Mouse (Mus musculus) embryo, embryonic 11 days (tissue): ENCODE results near the gene Ccnk.
A peak's percentile ranks its signal among the peaks of the same experiment; 100 is the strongest.

ENCODE experiments used
- DNase-seq: peaks from one replicate; pipeline ENCODE4 v3.0.0-alpha.2; 2015

Ccnk gene

DNA sequence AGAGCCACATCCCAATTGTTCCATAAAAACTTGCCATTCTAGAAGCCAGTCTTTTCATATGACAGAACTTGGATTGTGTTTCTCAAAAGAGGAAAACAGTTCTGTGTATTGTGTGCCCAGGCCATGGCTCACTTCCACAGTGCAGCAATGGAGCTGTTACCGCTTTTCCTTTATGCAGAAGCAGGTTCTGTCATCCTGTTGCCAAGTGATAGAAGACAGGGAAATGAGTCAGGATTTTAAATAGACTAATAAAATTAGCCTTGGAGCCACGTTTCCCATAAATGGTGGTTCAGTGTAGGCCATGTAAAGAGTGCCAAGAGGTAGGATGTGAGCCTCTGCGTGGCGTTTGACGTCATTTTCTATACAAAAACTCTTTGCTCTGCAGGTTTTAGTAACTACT, 14.5 kb downstream of the Ccnk start:
- DNase-seq = no peak

DNA sequence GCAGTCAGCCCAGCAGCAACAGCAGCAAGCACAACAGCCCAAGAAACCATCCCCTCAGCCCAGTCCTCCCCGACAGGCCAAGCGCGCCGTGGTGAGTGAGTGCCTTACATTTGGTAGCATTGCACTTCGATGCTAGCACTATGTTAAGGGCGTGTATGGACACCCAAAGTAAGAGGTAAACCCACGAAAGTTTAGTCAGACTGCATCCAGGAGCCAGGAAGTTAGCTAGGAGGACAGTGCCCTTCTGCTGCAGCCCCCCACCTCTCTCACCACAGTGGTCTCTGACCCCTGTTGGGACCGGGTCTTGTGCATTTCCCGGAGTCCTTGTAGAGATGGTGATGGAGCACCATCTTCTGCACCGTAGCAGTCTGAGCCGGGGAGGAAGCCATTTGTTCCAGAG, 16.4 kb downstream of the Ccnk start:
- no peak for DNase-seq

- no peak for DNase-seq
Measured at GRCm38 (mm10) chr12:108198447-108198846, 19.1 kb downstream of the Ccnk start.

- no peak for DNase-seq
Measured at GRCm38 (mm10) chr12:108200094-108200493, 20.7 kb downstream of the Ccnk start.

DNA sequence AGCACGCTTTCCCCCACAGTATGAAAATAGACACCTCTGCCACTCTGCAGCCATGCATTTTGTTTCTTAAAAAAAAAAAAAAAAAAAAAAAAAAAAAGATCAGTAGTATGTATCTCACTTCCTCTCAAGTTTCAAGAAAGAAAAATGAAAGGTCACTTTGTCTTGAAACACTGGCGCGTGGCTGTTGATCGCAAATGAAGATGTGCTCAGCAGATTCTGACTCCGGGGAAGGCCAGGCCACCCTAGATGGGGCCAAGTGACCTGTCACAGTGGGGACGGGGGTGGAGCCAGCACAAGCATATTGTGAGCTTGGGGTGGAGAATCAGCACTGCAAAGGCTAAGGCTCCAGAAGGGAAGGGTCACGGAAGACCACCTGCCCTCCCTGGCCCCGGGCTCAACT, 24.5 kb downstream of the Ccnk start:
- DNase-seq = no peak

DNA sequence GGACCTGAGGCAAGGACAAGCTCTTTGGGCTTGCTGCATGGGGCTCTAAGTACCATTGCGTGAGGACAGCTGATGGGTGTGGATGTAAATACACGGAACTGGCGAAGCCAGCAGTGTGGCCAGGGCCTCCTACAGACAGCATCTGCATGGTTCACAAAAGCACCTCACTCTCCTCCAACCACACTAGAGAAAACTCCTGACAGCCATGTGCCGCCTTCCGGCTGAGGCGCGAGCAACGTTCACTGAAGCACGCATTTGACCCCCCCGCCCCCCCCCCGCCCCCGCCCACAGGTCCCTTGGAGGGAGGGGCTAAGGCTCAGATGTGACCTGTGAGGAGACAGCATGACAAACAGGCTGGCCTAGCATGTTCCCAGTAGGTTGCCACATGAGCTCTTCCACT, 25.6 kb downstream of the Ccnk start:
- DNase-seq = no peak

DNA sequence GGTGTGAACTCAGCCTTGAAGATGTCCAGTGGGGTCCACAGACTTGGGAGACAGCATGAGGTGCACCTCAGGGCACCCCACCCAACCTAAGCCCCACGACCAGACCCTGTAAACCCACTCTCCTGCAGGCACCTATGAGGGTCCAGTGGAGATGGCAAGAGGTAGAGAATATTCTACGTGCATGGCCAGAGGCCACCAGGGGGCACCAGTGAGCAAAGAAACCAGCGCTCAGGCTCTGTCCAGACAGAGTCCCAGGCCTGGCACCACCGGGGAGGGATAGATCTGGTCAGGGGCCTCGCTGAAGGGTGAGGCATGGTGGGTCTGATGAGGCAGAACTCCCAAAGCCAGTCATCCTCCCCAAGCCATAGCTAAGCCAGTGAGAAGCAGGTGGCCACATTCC, 27.3 kb downstream of the Ccnk start:
- DNase-seq = peak; percentile 84

DNA sequence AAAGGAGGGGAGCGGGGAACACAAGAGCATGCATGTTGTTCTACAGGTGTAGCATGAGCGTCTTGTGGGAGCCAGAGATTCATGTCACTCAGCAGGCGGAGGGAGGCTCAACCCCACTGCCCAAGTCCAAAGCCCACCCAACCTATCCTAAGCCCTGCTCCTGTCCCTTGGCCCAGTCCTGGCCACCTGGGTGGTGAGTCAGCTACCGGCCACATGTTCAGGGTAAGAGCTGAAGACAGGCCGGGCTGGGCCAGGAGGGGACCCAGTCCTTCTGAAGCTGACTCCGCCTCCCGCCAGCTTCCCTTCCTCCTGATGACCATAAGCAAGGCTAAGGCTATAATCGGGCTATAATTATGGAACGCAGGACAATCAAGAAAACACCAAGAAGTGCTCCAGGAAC, 28.8 kb downstream of the Ccnk start:
- no peak for DNase-seq

- DNase-seq = peak; percentile 81
Measured at GRCm38 (mm10) chr12:108208726-108209438, 29.5 kb downstream of the Ccnk start.

DNA sequence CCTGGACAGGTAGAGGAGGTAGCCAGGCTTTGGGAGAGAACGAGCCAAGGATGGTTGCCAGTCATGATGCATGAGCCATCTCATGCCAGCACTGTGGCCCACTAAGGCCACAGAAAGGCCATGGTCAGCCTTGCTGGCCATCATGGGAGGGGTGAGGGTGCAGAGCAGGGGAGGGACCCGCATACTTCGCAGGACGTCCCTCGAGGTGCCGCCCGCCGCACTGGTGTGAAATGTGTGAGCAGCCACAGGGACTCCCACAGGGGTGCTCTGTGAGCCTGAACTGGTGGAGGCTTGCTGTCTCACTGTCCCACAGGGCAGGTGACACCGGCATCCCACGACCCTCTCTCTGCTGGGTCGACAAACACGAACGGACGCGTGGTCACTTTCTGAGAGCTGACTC, 31.2 kb downstream of the Ccnk start:
- DNase-seq = no peak

- DNase-seq = no peak
Measured at GRCm38 (mm10) chr12:108212071-108212470, 32.7 kb downstream of the Ccnk start.

- no peak for DNase-seq
Measured at GRCm38 (mm10) chr12:108212476-108212875, 33.1 kb downstream of the Ccnk start.

GRCm38 (mm10) chr12:108213090-108214041, 34.0 kb downstream of the Ccnk start:
- peak; percentile 45 for DNase-seq

- no peak for DNase-seq
Measured at GRCm38 (mm10) chr12:108215090-108215489, 35.7 kb downstream of the Ccnk start.

- DNase-seq = no peak
Measured at GRCm38 (mm10) chr12:108216611-108217370, 37.4 kb downstream of the Ccnk start.

DNA sequence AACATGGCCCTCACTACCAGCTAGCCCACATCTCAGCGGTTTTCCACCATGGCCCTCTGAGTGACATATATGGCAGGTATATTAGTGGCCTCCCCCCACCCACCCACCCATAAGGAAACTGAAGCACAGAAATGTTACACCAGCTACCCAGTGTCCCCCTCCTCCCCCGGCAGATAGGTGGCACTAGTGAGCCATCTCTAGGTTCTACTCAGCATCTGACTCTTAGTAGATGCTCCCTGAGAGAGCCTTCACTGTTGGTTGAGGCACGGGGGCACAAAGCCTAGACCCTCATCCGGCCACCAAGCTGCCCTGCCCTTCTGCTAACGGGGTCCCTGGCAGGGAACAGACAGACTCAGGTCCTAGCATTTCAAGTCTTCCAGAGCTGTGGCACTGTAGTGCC, 38.2 kb downstream of the Ccnk start:
- peak; percentile 54 for DNase-seq

DNA sequence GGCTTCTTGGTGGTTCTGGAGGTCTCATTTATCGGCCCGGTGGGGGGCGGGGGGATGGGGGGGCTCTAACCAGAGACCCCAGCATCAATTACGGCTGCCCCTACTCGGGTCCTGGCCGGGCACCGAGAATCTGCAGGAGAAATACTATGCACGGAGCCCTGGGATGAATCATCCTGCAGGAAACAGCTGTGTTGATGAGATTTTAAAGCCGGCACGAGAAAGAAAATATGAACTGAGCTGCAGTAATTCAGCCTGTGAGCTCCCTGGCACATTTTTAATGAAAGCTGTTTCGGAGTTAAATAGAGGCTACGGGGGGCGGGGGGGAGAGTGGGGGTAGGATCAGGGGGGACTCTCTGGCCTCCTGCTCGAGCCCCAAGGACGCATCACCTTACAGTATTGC, 39.8 kb downstream of the Ccnk start:
- no peak for DNase-seq

DNA sequence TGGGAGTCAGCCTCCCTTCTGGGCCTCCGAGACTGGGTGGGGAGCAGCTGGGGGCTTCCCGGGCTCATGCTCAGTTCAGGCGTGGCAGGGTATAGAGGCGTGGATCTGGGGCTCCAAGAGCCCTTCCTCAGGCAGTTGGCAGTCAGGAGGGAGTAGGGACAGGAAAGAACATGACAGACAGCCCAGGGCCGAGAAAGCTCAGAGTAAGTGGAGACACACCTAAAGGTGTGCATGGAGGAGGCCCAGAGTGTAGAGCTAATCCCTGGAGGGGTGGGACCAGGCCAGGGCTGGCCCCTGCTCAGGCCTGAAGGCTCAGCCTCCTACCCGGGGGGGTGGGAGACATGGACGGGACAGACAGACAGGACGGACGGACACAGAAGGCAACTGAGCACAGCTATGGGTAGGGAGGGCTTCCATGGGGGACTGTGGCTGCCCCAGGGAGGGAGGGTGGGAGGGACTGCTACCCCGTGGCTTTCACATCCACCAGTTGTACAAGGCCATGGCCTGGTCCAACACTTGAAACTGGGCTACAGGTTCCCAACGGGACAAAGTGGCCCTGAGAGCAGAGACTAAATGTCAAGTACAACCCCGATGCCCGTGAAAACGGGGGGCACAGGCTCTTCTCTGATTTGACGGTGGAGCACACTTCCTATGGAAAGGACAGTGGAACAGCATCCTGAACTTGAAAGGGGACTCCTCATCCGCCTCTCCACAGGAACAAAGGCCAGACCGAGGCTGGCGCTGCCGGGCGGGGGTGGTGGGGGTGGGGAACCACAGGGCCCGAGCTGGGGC, 40.6 kb downstream of the Ccnk start:
- DNase-seq = no peak

DNA sequence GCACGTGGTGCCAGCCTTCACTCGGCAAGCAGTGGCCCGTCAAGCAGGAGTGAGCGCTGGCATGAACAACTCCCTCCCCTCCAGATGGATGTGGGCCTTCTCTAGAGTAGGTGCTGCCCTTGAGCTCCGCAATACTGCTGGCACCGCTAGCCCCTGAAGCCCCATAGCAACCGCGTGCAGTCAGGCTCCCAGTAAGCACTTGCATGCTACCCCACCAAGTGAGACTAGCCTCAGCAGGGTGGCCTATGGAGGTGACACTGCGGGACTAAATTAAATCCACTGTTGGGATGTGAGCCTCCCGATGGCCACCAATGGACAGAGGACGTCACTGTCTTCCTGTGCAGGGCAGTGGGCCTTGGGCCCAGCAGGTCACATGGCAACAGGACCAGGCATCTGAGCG, 41.2 kb downstream of the Ccnk start:
- no peak for DNase-seq

- peak; percentile 56 for DNase-seq
Measured at GRCm38 (mm10) chr12:108221206-108221605, 41.8 kb downstream of the Ccnk start.

DNA sequence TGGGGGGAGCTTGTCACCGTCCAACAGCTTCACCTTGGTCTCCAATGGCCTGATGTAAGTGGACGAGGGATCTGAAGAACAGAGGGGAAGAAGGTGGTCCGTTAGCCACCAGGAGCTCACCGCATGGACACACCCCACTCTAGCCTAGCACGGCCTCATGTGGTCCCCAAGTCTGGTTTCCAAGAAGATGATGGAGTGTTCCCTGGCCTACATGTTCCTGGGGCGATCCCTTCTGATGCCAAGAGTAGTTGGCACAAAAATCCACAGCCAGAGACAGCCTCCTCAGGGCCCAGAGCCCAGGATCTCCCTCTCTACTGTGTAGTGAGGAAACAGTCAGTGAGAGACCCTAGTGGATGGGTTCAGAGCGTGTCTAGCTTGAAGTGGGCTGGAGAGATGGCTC, 42.3 kb downstream of the Ccnk start:
- DNase-seq = no peak

GRCm38 (mm10) chr12:108223357-108223756, 44.0 kb downstream of the Ccnk start:
- no peak for DNase-seq

- DNase-seq = no peak
Measured at GRCm38 (mm10) chr12:108225781-108226180, 46.4 kb downstream of the Ccnk start.
